Mouse (Mus musculus): ENCODE data around the gene 9030612E09Rik.

GRCm38 (mm10) chr10:43159333-43159732, 15.2 kb upstream of the 9030612E09Rik start:
- TF ChIP-seq CTCF (IDR thresholded peaks at IDR 0.05; ENCODE audit: borderline replicate concordance, control insufficient read depth, extremely low read depth, insufficient read depth, low read length, poor library complexity): no peak
- no peak for TF ChIP-seq POLR2A (IDR thresholded peaks at IDR 0.05; ENCODE audit: control insufficient read depth, extremely low read depth, insufficient read depth, low read length, poor library complexity)
